Mouse (Mus musculus): ENCODE measurements around the gene Slc2a12. TPM values are rescaled to one million over a fixed set of nuclear protein-coding genes. Genes with fewer than 3 reads are reported as not detected.

Slc2a12 gene
- not detected for polyA plus RNA-seq (2017; shearing (Covaris generic))

GRCm38 (mm10) chr10:22644853-22645491, at the start of gene Slc2a12:
TSS of gene Slc2a12 (plus strand) at chr10:22645011.

GRCm38 (mm10) chr10:22731272-22732093, 86.7 kb downstream of the Slc2a12 start, which contains the start of gene Tbpl1:
TSS of gene Tbpl1 (minus strand) at chr10:22731938.

Other genes with a start within 250 kb of the Slc2a12 start
- 72.2 TPM for gene Tbpl1, start 86.9 kb downstream of the Slc2a12 start, polyA plus RNA-seq (2017; shearing (Covaris generic))
- gene Tcf21, start 175.2 kb downstream of the Slc2a12 start, polyA plus RNA-seq (2017; shearing (Covaris generic)): not detected